Mouse (Mus musculus) adrenal gland, adult 10 weeks (tissue): ENCODE data around the gene Msh4. TPM values are rescaled to one million over a fixed set of nuclear protein-coding genes. Genes with fewer than 3 reads are reported as not detected.

Source experiments
- polyA plus RNA-seq: library from polyadenylated mRNA; stranded (reverse); fragments of 350-450 nt; fragmentation: Illumina TruSeq; extraction: RNeasy Lipid Tissue Mini Kit (QIAGEN cat#74804); gene quantifications from one replicate; pipeline ENCODE4 v1.2.3, GENCODE M21; 2014; ENCODE audit warnings: low read depth, low replicate concordance

The Msh4 gene
- not detected for polyA plus RNA-seq

GRCm38 (mm10) chr3:153906136-153906871 is at the start of gene Msh4:
Gene Msh4 (minus strand): TSS chr3:153906138.

GRCm38 (mm10) chr3:153944335-153944990 is 38.5 kb upstream of the Msh4 start, which contains the start of gene Acadm:
Gene Acadm (minus strand): TSS chr3:153944632.

GRCm38 (mm10) chr3:153912546-153913509 is 6.9 kb upstream of the Msh4 start, which contains the start of gene Rabggtb:
Gene Rabggtb (minus strand): TSS chr3:153913009.

GRCm38 (mm10) chr3:153844030-153844429 is 61.9 kb downstream of the Msh4 start, which contains the start of gene Asb17:
Gene Asb17 (plus strand): TSS chr3:153844209.

Other genes with a start within 250 kb of the Msh4 start
- 4.4 TPM for gene St6galnac3, start 181.0 kb downstream of the Msh4 start, polyA plus RNA-seq
- not detected for gene Asb17, start 61.9 kb downstream of the Msh4 start, polyA plus RNA-seq
- gene Rabggtb, start 6.9 kb upstream of the Msh4 start, polyA plus RNA-seq: 103 TPM
- 685 TPM for gene Acadm, start 38.5 kb upstream of the Msh4 start, polyA plus RNA-seq
- not detected for gene Slc44a5, start 67.3 kb upstream of the Msh4 start, polyA plus RNA-seq